ENCODE assay signal across 7 mouse cellular contexts in the genomic region with DNA sequence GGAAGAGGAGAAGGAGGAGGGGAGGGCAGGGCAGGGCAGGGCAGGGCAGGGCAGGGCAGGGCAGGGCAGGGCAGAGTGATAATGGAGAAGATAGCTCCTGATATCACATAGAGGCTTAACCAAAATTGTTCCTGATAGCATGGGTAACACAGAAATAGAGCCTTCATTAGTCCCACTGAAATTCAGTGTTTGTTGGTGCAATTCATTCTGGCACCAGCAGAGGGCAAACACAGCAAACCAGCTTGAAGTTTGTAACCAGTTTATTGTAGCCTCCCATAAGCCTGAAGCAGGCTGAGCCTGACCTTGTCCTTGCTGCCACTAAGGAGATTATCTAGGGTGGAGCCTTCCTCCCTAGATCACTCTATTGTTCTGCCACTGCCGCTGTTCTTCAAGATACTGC. TPM values are rescaled to one million over a fixed set of nuclear protein-coding genes. Genes with fewer than 3 reads are reported as not detected.
A peak's percentile ranks its signal among the peaks of the same experiment; 100 is the strongest.
DNase-seq lines count a peak whose midpoint lies in the region; ATAC-seq and TF ChIP-seq lines count a peak whose summit lies in the region.

No protein-coding gene starts in this region.

- no peak overlapping the region for H3ac ChIP-seq in C2C12 (ENCODE audit: control insufficient read depth, insufficient read length, low read depth)

- 0 out of 2 replicates have a peak, but pooled peaks have one; percentile 31 for ATAC-seq in forebrain, embryonic 16.5 days
- ATAC-seq in neural tube, embryonic 11.5 days (ENCODE audit: insufficient read depth, low FRiP score, low TSS enrichment): no peak

- no peak for TF ChIP-seq POLR2A in kidney, adult 2 months (IDR thresholded peaks at IDR 0.05; ENCODE audit: low read depth, low read length)

- no peak overlapping the region for H3K4me3 ChIP-seq in C2C12 (ENCODE audit: insufficient read depth, poor library complexity, severe bottlenecking)
- no peak overlapping the region for H3K4me3 ChIP-seq in forebrain, embryonic 16.5 days (replicated peaks; ENCODE audit: low read length)
- H3K4me3 ChIP-seq in kidney, adult 2 months (ENCODE audit: insufficient read depth, low read depth, low read length): no peak overlapping the region
- H3K4me3 ChIP-seq in neural tube, embryonic 11.5 days (ENCODE audit: low read depth, low read length): no peak overlapping the region

- peak; percentile 11 for TF ChIP-seq CTCF in C2C12 (IDR thresholded peaks at IDR 0.05; ENCODE audit: control insufficient read depth, insufficient read depth, insufficient read length)
- peak; percentile 59 for TF ChIP-seq CTCF in kidney, adult 2 months (conservative IDR thresholded peaks at IDR 0.05; ENCODE audit: insufficient read depth, insufficient read length, low read depth, low read length)

- H3K27me3 ChIP-seq in C2C12 (ENCODE audit: control insufficient read depth, insufficient read depth, insufficient read length): no peaks in the 10 kb centered on the region
- H3K27me3 ChIP-seq in forebrain, embryonic 16.5 days (replicated peaks; ENCODE audit: control insufficient read depth, insufficient read depth, low read length): no peaks in the 10 kb centered on the region
- no peaks in the 10 kb centered on the region for H3K27me3 ChIP-seq in kidney, adult 2 months (replicated peaks; ENCODE audit: control insufficient read depth, insufficient read depth, low read length)
- H3K27me3 ChIP-seq in neural tube, embryonic 11.5 days (ENCODE audit: control insufficient read depth, insufficient read depth, low read length): no peaks in the 10 kb centered on the region

- no peak overlapping the region for H3K9ac ChIP-seq in forebrain, embryonic 16.5 days (replicated peaks; ENCODE audit: low read depth, low read length)
- H3K9ac ChIP-seq in neural tube, embryonic 11.5 days (ENCODE audit: low read length): no peak overlapping the region

- H3K4me1 ChIP-seq in forebrain, embryonic 16.5 days (replicated peaks; ENCODE audit: control insufficient read depth, insufficient read depth, low read length): no peaks in the 10 kb centered on the region
- H3K4me1 ChIP-seq in kidney, adult 2 months (ENCODE audit: control insufficient read depth, insufficient read depth, low read length): no peaks in the 10 kb centered on the region
- no peaks in the 10 kb centered on the region for H3K4me1 ChIP-seq in neural tube, embryonic 11.5 days (ENCODE audit: control insufficient read depth, insufficient read depth, low read length)

- no peak overlapping the region for H3K27ac ChIP-seq in forebrain, embryonic 16.5 days (ENCODE audit: low read length)
- no peak overlapping the region for H3K27ac ChIP-seq in kidney, adult 2 months (ENCODE audit: insufficient read depth, low read depth, low read length)
- H3K27ac ChIP-seq in neural tube, embryonic 11.5 days (ENCODE audit: low read depth, low read length): no peak overlapping the region

- intact Hi-C loops in left cerebral cortex, postnatal 4 days (cut with DNase I): no loop called here

- WGBS in forebrain, embryonic 16.5 days: 17% methylated on average over 1 of the region's 1 CpGs
- 12% methylated on average over 1 of the region's 1 CpGs for WGBS in kidney, adult 2 months
- 14% methylated on average over 1 of the region's 1 CpGs for WGBS in neural tube, embryonic 11.5 days

- H3K9me3 ChIP-seq in forebrain, embryonic 16.5 days (ENCODE audit: control insufficient read depth, low read length): no peaks in the 10 kb centered on the region
- no peaks in the 10 kb centered on the region for H3K9me3 ChIP-seq in neural tube, embryonic 11.5 days (ENCODE audit: control insufficient read depth, low read length)

- DNase-seq in 416B (ENCODE audit: low read depth): peak; percentile 81
- peak; percentile 77 for DNase-seq in brain, adult 2 months (ENCODE audit: low read depth, low spot score)
- DNase-seq in kidney, adult 2 months: peak; percentile 68
- DNase-seq in left cerebral cortex, postnatal 4 days: peak; percentile 46
- peak; percentile 61 for DNase-seq in neural tube, embryonic 11.5 days (ENCODE audit: low spot score)

- no peaks in the 10 kb centered on the region for H3K36me3 ChIP-seq in C2C12 (ENCODE audit: control insufficient read depth, insufficient read depth)
- no peaks in the 10 kb centered on the region for H3K36me3 ChIP-seq in forebrain, embryonic 16.5 days (ENCODE audit: control insufficient read depth, insufficient read depth)
- H3K36me3 ChIP-seq in kidney, adult 2 months (ENCODE audit: control insufficient read depth, insufficient read depth, low read length): no peaks in the 10 kb centered on the region
- no peaks in the 10 kb centered on the region for H3K36me3 ChIP-seq in neural tube, embryonic 11.5 days (ENCODE audit: control insufficient read depth, insufficient read depth, low read length)

- H3K79me3 ChIP-seq in C2C12 (ENCODE audit: low read depth): no peaks in the 10 kb centered on the region

- no peaks in the 10 kb centered on the region for H3K79me2 ChIP-seq in C2C12 (ENCODE audit: control insufficient read depth, insufficient read depth)

- H3K4me2 ChIP-seq in forebrain, embryonic 16.5 days (ENCODE audit: low read length): no peak overlapping the region
- H3K4me2 ChIP-seq in neural tube, embryonic 11.5 days (ENCODE audit: low read depth): no peak overlapping the region

TF ChIP-seq in C2C12, 6 proteins besides CTCF, POLR2A, EP300 and RAD21:
- TF ChIP-seq FOSL1 (IDR thresholded peaks at IDR 0.05; ENCODE audit: insufficient read depth, low read length, poor library complexity, severe bottlenecking) (no peak), MYOD1 (IDR thresholded peaks at IDR 0.05; ENCODE audit: control insufficient read depth, insufficient read length, low read depth) (no peak), MYOG (IDR thresholded peaks at IDR 0.05; ENCODE audit: control insufficient read depth, extremely low read depth, insufficient read length) (no peak), CEBPB (IDR thresholded peaks at IDR 0.05; ENCODE audit: low read depth) (no peak), MAX (IDR thresholded peaks at IDR 0.05) (no peak), USF1 (IDR thresholded peaks at IDR 0.05; ENCODE audit: low read depth) (no peak)

RNA-seq across cellular contexts. Expression of gene Fam3b, which starts 8.4 kb away (rescaled TPM):
- not detected for polyA plus RNA-seq in C2C12 (2012; fragmentation: generic; extraction: Trizol)
- polyA plus RNA-seq in forebrain, embryonic 16.5 days (2015; fragmentation: Nextera tagmentation; extraction: Ambion mirVana): not detected in 2 replicates
- polyA plus RNA-seq in kidney, adult 2 months (2012; rRNA removed): 0.10 TPM in 1 of 2 replicates, not detected in the other
- total RNA-seq in left cerebral cortex, postnatal 4 days (2021): not detected
- not detected in 2 replicates for polyA plus RNA-seq in neural tube, embryonic 11.5 days (2014; fragmentation: Nextera tagmentation; extraction: Ambion mirVana)
